Mouse (Mus musculus) bone marrow macrophage, adult 2 months (primary cell): Measurements from ENCODE around the gene Cep128. TPM values are rescaled to one million over a fixed set of nuclear protein-coding genes. Genes with fewer than 3 reads are reported as not detected.
"Not testable (repeated sequence)": the region's sequence is repeated elsewhere in the genome, so short reads cannot be mapped to it uniquely, and the experiment has no call there.

ENCODE experiments used
- H3K27ac ChIP-seq: 2 replicates; pipeline ENCODE4 v1.5.1; 2012; ENCODE audit warnings: low read depth, low read length; ENCODE audit not compliant: insufficient read depth
- H3K4me1 ChIP-seq: 2 replicates; pipeline ENCODE4 v1.6.1; 2012; ENCODE audit warnings: low read length; ENCODE audit not compliant: control insufficient read depth, insufficient read depth
- H3K4me3 ChIP-seq: 2 replicates; pipeline ENCODE4 v1.5.1; 2012; ENCODE audit warnings: mild to moderate bottlenecking, low read length, moderate library complexity; ENCODE audit not compliant: insufficient read depth
- CTCF ChIP-seq: IDR thresholded peaks from 2 replicates; pipeline ENCODE4 v1.5.1; 2012; ENCODE audit warnings: low read depth, mild to moderate bottlenecking, low read length, moderate library complexity
- POLR2A ChIP-seq: IDR thresholded peaks from 2 replicates; pipeline ENCODE4 v1.6.1; 2012; ENCODE audit warnings: mild to moderate bottlenecking, low read depth, low read length, borderline replicate concordance
- polyA plus RNA-seq: library from polyadenylated mRNA; stranded (reverse); fragments of >200 nt; gene quantifications from 2 replicates; pipeline ENCODE4 v1.2.4, GENCODE M21; 2012; ENCODE audit not compliant: missing spikeins, insufficient read depth, insufficient read length

The Cep128 gene
- polyA plus RNA-seq, 1 experiment, result 21.0 TPM

DNA sequence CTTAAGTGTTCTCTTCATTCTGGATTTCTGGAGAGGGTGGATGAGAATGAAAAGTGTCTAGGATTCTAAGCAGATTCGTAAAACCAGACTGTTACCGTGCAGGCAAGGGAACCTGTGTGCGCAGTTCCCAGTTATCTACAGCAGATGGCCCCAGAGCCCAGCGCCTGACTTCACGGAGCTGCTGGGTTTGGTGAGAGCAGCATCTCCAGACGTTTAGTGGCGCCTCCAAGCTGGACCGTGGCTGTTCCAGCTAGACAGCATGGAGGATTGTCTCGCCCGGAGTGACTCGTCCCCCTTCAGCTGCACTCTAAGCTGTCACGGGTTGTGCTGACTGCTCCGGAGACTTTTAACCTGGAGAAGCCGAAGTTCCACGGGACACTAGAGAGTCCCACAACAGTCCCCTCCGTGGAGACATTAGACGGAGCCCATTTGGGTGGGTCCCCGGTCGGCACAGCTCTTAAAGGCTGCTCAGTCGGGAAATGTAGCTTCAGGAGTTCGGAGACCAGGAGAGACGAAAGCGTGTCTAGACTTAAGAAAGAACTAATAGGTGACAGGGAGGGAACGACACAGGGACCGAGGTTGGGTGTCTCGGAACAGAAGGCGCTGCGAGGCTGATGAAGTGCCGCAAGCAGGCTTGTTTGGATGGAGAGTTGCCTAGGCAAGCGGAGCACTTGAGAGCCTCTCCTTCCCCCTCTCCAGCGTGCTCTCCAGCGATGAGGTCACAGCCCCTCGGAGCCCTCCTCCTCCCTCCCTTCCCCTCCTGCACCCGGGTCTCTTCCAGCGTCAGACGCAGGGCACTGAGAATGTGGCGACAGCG is 16.2 kb upstream of the Cep128 start:
- TF ChIP-seq POLR2A, result no peak
- no peak overlapping the region for H3K27ac ChIP-seq
- H3K4me1 ChIP-seq, result no peaks in the 10 kb centered on the region
- H3K4me3 ChIP-seq, result peak overlapping the region; percentile 37

DNA sequence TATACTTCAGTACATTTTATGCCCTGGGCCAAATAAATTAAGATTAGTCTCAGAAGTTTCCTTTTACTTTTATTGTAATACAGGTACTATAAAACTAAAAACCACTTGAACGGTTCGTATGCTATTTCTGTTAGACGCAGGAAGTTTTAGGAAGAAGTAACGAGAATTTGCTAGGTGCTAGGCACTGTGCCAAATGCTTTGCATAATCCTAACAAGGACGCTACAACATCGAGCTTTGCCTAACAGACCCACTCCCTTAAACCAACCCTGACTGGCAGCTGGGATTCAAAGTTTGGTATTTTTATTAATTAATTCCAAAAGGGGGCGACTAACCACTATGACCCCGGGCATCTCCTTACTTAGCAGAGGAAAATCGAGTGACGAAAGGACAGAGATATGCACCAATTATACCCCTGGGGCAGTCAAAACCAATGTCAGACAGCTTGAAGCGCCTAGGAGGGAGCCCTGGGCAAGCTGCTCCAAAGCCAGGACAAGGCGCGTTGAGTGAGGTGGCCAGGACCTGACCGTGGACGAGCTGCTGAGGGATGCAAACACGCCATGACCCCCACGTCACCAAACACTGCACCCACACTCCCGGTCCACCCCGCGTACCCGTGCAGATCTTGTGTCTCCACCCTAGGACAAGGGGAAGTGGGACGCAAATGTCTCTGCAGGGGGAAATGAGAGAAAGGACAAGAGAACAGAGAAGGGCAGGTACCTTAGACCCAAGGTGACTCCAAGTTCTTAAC is 519 bp downstream of the Cep128 start:
- TF ChIP-seq CTCF, result no peak
- no peak for TF ChIP-seq POLR2A
- peak overlapping the region; percentile 17 for H3K27ac ChIP-seq
- peak overlapping the region; percentile 89 for H3K4me3 ChIP-seq
- H3K4me1 ChIP-seq, result peaks cover 6% of the 10 kb centered on the region; the same call in 1 of the 2 replicates

DNA sequence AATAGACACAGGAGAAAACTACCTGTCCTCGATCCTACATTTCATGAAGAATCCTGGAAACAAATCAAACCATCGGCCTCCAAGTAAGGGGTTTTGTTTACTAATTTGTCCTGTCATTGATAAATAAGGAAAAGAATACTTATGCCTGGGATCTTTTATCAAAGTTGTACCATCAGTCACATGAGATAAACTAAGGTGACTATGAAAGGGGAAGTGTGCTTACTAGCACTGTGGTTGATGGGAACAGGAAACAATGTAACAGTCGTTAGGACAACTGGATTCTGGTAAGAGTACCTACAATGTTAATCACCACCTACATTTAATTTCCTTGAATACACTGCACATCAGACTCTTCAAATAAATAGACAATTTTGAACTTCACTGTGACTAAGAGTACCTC is 15.0 kb downstream of the Cep128 start:
- no peak overlapping the region for H3K4me3 ChIP-seq
- H3K27ac ChIP-seq, result no peak overlapping the region
- TF ChIP-seq POLR2A (no peak), CTCF (no peak)
- H3K4me1 ChIP-seq, result peaks cover 2% of the 10 kb centered on the region; the same call in 1 of the 2 replicates

DNA sequence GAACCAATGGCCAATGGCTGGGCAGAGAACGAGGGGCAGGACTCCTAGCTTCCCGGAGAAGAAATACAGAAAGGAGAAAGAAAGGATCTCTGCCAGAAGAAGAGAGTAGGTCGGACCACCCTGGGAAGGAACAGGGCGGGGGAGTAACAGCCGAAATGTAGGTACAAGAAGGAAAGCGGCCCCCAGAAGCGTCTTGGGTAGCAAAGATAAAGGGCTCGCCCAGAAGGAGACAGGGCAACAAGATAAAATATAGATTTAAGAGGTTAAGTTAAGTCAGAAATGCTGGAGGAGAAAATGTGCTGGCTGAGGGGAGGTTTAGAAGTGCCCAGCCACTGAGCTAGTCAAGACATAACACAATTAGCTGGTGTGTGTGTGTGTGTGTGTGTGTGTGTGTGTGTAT is 30.4 kb downstream of the Cep128 start:
- Histone ChIP-seq H3K4me1 (no peaks in the 10 kb centered on the region), H3K4me3 (no peak overlapping the region), H3K27ac (no peak overlapping the region)
- TF ChIP-seq CTCF (no peak), POLR2A (no peak)

DNA sequence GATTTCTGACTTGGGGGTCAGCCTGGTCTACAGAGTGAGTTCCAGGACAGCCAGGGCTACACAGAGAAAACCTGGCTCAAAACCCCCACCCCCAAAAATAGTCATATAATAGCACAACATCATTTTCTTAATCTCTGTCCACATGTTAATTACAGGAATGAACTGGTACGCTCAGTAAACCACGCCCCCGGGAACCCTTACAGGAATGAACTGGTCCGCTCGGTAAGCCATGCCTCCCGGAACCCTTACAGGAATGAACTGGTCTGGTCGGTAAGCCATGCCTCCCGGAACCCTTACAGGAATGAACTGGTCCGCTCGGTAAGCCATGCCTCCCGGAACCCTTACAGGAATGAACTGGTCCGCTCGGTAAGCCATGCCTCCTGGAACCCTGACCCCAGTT is 45.6 kb downstream of the Cep128 start:
- H3K4me3 ChIP-seq, H3K4me1 ChIP-seq, H3K27ac ChIP-seq: not testable (repeated sequence)

DNA sequence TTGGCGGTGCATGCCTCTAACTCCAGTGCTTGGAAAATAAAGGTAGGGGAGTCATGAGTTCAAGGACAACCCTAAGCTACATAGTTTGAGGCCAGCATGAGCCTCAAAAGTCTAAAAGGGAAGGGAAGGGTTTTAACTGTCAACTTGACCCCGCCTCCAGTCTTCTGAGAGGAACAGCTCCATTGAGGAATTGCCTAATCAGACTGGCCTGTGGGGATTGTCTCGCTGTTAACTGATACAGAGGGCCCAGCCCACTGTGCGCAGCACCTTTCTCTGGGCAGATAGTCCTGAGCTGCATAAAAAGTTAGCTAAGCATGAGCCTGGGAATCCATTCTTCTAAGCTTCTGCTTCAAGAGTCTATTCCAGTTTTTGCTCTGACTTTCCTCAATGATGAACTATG is 56.7 kb downstream of the Cep128 start:
- H3K4me3 ChIP-seq, result no peak overlapping the region
- peaks cover 4% of the 10 kb centered on the region for H3K4me1 ChIP-seq
- H3K27ac ChIP-seq, result no peak overlapping the region
- TF ChIP-seq CTCF (no peak), POLR2A (no peak)

DNA sequence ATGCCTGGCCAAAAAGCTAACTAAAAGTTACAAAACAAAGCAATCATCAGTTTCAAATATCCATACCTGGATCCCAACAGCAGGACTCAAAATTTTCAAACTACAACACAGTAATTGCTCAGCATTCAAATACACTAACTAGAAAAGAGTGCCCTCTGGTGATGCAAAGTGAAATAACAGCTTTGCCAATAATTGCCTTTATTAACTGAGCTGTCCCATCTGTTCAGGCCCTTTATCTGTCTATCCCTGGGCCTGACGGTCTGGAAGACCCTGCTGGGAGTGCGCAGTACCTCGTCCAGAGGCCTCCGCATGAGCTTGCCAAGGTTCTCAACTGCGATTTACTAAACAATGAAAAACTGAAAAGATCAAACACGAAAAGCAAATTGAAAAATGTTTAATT is 58.1 kb downstream of the Cep128 start:
- Histone ChIP-seq H3K27ac (no peak overlapping the region), H3K4me1 (peaks cover 4% of the 10 kb centered on the region), H3K4me3 (no peak overlapping the region)
- TF ChIP-seq POLR2A (no peak), CTCF (0 out of 2 replicates have a peak, but pooled peaks have one; percentile 14)

DNA sequence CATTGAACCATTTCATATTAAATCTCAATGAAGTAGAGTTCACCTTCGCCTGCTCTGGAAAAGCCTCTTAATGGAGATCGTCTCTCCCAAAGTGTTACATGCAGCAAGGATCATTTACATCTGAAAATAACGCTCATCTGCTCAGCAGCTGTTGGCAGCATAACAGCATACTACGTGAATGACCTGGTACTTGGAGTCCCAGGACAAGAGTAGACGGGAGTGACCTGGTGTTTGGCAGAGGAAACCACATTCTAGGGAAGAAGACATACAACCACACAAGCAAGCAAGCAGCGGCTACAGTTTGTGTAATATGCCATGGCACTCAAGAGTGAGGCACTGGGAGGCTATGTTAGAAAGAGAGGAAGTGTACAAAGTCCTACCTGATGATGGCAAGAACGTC is 69.2 kb downstream of the Cep128 start:
- no peak overlapping the region for H3K27ac ChIP-seq
- no peak overlapping the region for H3K4me3 ChIP-seq
- peaks cover 15% of the 10 kb centered on the region for H3K4me1 ChIP-seq
- no peak for TF ChIP-seq CTCF
- TF ChIP-seq POLR2A, result no peak

DNA sequence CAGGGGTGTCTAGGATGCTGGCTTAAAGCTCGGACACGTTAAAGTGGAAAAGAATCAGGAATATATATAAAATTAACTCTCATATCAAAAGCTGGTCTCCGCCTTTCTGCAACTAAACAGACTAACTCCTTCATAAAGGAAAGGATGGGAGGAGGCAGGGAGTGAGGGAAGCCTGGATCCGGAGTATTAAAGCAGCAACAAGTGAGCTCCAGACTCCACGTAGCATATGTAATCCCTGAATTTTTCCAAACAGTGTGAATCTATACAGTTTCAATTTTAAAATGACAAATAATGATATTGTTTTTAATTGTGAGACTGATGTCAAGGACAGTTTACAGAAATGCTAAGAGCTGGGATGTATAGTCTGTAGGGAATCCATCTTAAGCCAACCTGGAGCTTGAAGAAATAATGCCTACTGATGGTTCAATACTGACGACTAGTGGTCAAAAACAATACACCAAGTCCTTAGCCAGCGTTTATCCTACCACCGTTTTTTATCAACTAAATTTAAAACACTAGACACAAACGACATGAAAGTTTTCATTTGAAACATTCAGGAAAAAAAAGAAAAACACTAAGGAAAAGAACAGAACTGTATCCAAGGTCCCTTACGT is 70.1 kb downstream of the Cep128 start:
- H3K27ac ChIP-seq, result no peak overlapping the region
- no peak overlapping the region for H3K4me3 ChIP-seq
- H3K4me1 ChIP-seq, result peaks cover 10% of the 10 kb centered on the region
- no peak for TF ChIP-seq CTCF
- no peak for TF ChIP-seq POLR2A

DNA sequence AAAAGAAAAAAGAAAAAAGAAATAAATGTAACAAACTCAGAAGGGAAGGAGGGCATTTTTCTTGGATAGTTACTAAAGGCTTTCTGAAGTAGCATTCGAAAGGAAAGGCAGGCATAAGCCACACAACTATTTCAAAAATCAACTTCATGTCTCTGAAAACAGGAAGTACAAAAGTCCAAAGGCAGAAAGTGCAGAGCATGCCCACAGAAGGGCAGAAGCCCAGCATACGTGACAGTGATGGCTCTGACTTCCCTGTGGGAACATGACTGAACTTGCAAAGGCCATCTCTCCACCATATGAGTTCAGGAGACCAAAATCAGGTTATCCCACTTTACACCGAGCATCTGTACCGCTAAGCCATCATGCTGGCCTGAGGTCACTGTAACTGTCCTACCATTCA is 71.6 kb downstream of the Cep128 start:
- TF ChIP-seq CTCF (no peak), POLR2A (no peak)
- Histone ChIP-seq H3K4me3 (no peak overlapping the region), H3K4me1 (peaks cover 10% of the 10 kb centered on the region), H3K27ac (peak overlapping the region; percentile 57)
